Mouse (Mus musculus): ENCODE measurements around the gene Ptbp1. TPM values are rescaled to one million over a fixed set of nuclear protein-coding genes. Genes with fewer than 3 reads are reported as not detected.

Ptbp1 gene
- polyA plus RNA-seq (2015; fragmentation: Nextera tagmentation; extraction: Ambion mirVana): 307 and 314 TPM in 2 replicates

GRCm38 (mm10) chr10:79853860-79854795 is at the start of gene Ptbp1:
Gene Ptbp1 (plus strand): TSS chr10:79854427.
- peak within 1 kb of the TSS; percentile 100 for H3K9ac ChIP-seq
- peaks cover 5% of the 10 kb centered on the region for H3K36me3 ChIP-seq
- peaks cover 62% of the 10 kb centered on the region for H3K4me1 ChIP-seq (replicated peaks)
- peak within 1 kb of the TSS; percentile 97 for H3K4me3 ChIP-seq (replicated peaks)
- no peaks in the 10 kb centered on the region for H3K9me3 ChIP-seq
- ATAC-seq: peak; percentile 89
- no peaks in the 10 kb centered on the region for H3K27me3 ChIP-seq (replicated peaks)
- H3K4me2 ChIP-seq (replicated peaks): peak within 1 kb of the TSS; percentile 79
- H3K27ac ChIP-seq: peak within 1 kb of the TSS; percentile 100
- WGBS: under 1% methylated on average over 75 of the region's 75 CpGs

- no peak for ATAC-seq
- no peak overlapping the region for H3K4me2 ChIP-seq (replicated peaks)
- 51% methylated on average over 11 of the region's 11 CpGs for WGBS
These were observed 48.6 kb upstream of the Ptbp1 start for GRCm38 (mm10) chr10:79805636-79806035.

DNA sequence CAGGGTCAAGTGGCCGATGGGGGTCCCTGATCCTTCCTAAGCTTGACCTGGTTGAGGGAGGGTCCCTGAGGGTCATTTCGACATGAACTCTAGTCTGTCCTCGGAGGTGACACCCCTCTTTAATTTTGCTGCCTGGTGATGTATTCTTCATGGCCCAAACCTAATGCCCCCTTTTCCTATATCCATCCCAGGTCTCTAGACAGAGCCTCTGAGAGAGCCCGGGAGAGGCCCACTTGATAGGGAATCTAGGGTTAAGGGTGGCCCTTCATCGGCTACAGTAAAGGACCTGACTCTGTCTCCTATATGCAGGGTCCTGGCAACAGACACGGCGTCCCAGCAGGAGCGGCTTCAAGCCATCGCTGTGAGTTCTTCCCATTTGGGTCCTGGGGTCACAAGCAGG is 47.9 kb upstream of the Ptbp1 start:
- H3K4me2 ChIP-seq (replicated peaks): no peak overlapping the region
- H3K27me3 ChIP-seq (replicated peaks): no peaks in the 10 kb centered on the region
- WGBS: 92% methylated on average over 9 of the region's 9 CpGs
- H3K36me3 ChIP-seq: 0 out of 2 replicates have a peak, but pooled peaks cover 4% of the 10 kb centered on the region
- no peak overlapping the region for H3K9ac ChIP-seq
- no peak overlapping the region for H3K4me3 ChIP-seq (replicated peaks)
- ATAC-seq: no peak
- H3K4me1 ChIP-seq (replicated peaks): peaks cover 46% of the 10 kb centered on the region
- H3K9me3 ChIP-seq: no peaks in the 10 kb centered on the region
- no peak overlapping the region for H3K27ac ChIP-seq

More at GRCm38 (mm10) chr10:79805636-79806035, 48.6 kb upstream of the Ptbp1 start:
- H3K4me1 ChIP-seq (replicated peaks): peaks cover 46% of the 10 kb centered on the region
- H3K4me3 ChIP-seq (replicated peaks): no peak overlapping the region
- no peak overlapping the region for H3K9ac ChIP-seq
- H3K9me3 ChIP-seq: no peaks in the 10 kb centered on the region
- H3K27me3 ChIP-seq (replicated peaks): no peaks in the 10 kb centered on the region
- no peak overlapping the region for H3K27ac ChIP-seq
- H3K36me3 ChIP-seq: 0 out of 2 replicates have a peak, but pooled peaks cover 4% of the 10 kb centered on the region

DNA sequence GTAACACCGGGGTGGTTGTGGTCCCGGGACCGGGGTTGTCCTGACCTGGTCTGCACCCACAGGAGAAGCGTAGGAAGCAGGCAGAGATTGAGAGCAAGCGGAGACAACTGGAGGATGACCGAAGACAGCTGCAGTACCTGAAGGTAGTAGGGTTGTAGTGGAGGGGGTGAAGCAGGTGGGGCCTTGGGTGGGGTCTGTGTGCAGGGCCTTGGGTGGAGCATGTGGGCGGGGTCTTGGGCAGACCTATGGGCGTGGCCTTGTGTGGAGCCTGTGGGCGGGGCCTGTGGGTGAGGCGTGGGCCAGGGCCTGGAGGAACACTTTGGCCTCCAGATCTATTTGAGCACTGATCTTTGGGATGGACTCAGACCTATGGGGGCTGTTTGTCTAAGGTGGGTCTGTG is 47.3 kb upstream of the Ptbp1 start:
- no peak overlapping the region for H3K4me2 ChIP-seq (replicated peaks)
- H3K9ac ChIP-seq: no peak overlapping the region
- no peak overlapping the region for H3K27ac ChIP-seq
- ATAC-seq: peak; percentile 30; the same call in 1 of the 2 replicates
- no peaks in the 10 kb centered on the region for H3K9me3 ChIP-seq
- peaks cover 47% of the 10 kb centered on the region for H3K4me1 ChIP-seq (replicated peaks)
- 0 out of 2 replicates have a peak, but pooled peaks cover 4% of the 10 kb centered on the region for H3K36me3 ChIP-seq
- WGBS: 68% methylated on average over 10 of the region's 10 CpGs
- no peak overlapping the region for H3K4me3 ChIP-seq (replicated peaks)
- H3K27me3 ChIP-seq (replicated peaks): no peaks in the 10 kb centered on the region

- Histone ChIP-seq H3K4me2 (replicated peaks) (no peak overlapping the region), H3K27me3 (replicated peaks) (no peaks in the 10 kb centered on the region), H3K4me1 (replicated peaks) (peaks cover 40% of the 10 kb centered on the region), H3K9me3 (no peaks in the 10 kb centered on the region), H3K4me3 (replicated peaks) (no peak overlapping the region), H3K27ac (no peak overlapping the region), H3K36me3 (0 out of 2 replicates have a peak, but pooled peaks cover 6% of the 10 kb centered on the region), H3K9ac (no peak overlapping the region)
- ATAC-seq: no peak
- 60% methylated on average over 11 of the region's 11 CpGs for WGBS
These were observed 46.4 kb upstream of the Ptbp1 start for GRCm38 (mm10) chr10:79807826-79808225.

DNA sequence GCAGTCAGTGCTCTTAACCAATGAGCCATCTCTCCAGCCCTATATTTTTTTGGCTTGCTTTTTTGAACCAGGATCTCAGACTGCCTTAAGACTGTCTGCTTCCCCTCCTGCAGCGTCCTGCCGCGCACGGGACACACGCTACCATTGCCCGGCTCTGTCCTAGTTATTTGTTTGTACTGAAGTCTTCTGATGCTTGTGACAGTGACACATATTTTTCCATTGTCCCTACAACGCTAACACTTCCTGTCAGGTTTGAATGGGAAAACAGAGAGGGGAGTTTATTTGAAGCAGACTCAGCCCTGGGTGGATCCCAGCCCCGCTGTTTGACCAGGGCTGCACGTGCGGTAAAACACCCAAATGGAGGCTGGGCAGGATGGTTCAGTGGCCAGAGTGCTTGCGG is 45.5 kb upstream of the Ptbp1 start:
- 90% methylated on average over 11 of the region's 11 CpGs for WGBS
- Histone ChIP-seq H3K4me1 (replicated peaks) (peaks cover 33% of the 10 kb centered on the region), H3K36me3 (0 out of 2 replicates have a peak, but pooled peaks cover 6% of the 10 kb centered on the region), H3K27me3 (replicated peaks) (no peaks in the 10 kb centered on the region), H3K9ac (no peak overlapping the region), H3K4me2 (replicated peaks) (no peak overlapping the region), H3K9me3 (no peaks in the 10 kb centered on the region), H3K27ac (no peak overlapping the region), H3K4me3 (replicated peaks) (no peak overlapping the region)
- no peak for ATAC-seq

- WGBS: 35% methylated on average over 15 of the region's 15 CpGs
These were observed 42.2 kb upstream of the Ptbp1 start for GRCm38 (mm10) chr10:79811736-79812637.

GRCm38 (mm10) chr10:79814271-79814842 is 39.9 kb upstream of the Ptbp1 start:
- peaks cover 27% of the 10 kb centered on the region; the same call in 1 of the 2 replicates for H3K4me1 ChIP-seq (replicated peaks)
- H3K27me3 ChIP-seq (replicated peaks): no peaks in the 10 kb centered on the region
- no peak overlapping the region for H3K4me3 ChIP-seq (replicated peaks)
- 0 out of 2 replicates have a peak overlapping the region, but pooled peaks have one; percentile 28 for H3K27ac ChIP-seq
- H3K36me3 ChIP-seq: 0 out of 2 replicates have a peak, but pooled peaks cover 18% of the 10 kb centered on the region
- H3K9ac ChIP-seq: 0 out of 2 replicates have a peak overlapping the region, but pooled peaks have one; percentile 11
- peak; percentile 57 for ATAC-seq
- 0 out of 2 replicates have a peak overlapping the region, but pooled peaks have one; percentile 11 for H3K4me2 ChIP-seq (replicated peaks)
- WGBS: 77% methylated on average over 5 of the region's 5 CpGs
- no peaks in the 10 kb centered on the region for H3K9me3 ChIP-seq

More at GRCm38 (mm10) chr10:79811736-79812637, 42.2 kb upstream of the Ptbp1 start:
- Histone ChIP-seq H3K27ac (no peak overlapping the region), H3K27me3 (replicated peaks) (no peaks in the 10 kb centered on the region), H3K36me3 (0 out of 2 replicates have a peak, but pooled peaks cover 17% of the 10 kb centered on the region), H3K9ac (no peak overlapping the region), H3K9me3 (no peaks in the 10 kb centered on the region), H3K4me2 (replicated peaks) (no peak overlapping the region), H3K4me1 (replicated peaks) (peaks cover 18% of the 10 kb centered on the region; the same call in 1 of the 2 replicates), H3K4me3 (replicated peaks) (no peak overlapping the region)
- ATAC-seq: peak; percentile 25

GRCm38 (mm10) chr10:79815671-79816494 is 38.3 kb upstream of the Ptbp1 start:
- no peak overlapping the region for H3K4me2 ChIP-seq (replicated peaks)
- peaks cover 38% of the 10 kb centered on the region for H3K4me1 ChIP-seq (replicated peaks)
- H3K36me3 ChIP-seq: 0 out of 2 replicates have a peak, but pooled peaks cover 16% of the 10 kb centered on the region
- 83% methylated on average over 12 of the region's 12 CpGs for WGBS
- H3K27me3 ChIP-seq (replicated peaks): no peaks in the 10 kb centered on the region
- ATAC-seq: no peak
- H3K27ac ChIP-seq: no peak overlapping the region
- H3K9me3 ChIP-seq: no peaks in the 10 kb centered on the region
- no peak overlapping the region; the same call in 1 of the 2 replicates for H3K9ac ChIP-seq
- no peak overlapping the region for H3K4me3 ChIP-seq (replicated peaks)

DNA sequence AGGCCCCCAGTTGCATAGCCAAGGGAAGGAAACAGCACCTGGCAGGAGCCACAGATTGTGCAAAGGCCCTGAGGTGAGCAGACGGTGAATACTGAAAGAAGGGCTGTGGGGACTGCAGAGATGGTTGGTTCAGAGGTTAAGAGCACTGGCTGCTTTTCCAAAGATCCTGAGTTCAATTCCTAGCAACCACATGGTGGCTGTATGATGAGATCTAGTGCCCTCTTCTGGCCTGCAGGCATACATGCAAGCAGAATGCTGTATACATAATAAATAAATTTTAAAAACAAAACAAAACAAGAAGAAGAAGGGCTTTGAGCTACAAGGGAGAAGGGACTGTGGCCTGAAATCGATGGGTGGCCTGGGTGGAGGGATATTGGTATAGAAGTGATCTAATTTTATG is 37.1 kb upstream of the Ptbp1 start:
- Histone ChIP-seq H3K27ac (no peak overlapping the region), H3K27me3 (replicated peaks) (no peaks in the 10 kb centered on the region), H3K9ac (no peak overlapping the region), H3K36me3 (0 out of 2 replicates have a peak, but pooled peaks cover 16% of the 10 kb centered on the region), H3K4me3 (replicated peaks) (no peak overlapping the region), H3K4me2 (replicated peaks) (no peak overlapping the region), H3K4me1 (replicated peaks) (peaks cover 33% of the 10 kb centered on the region), H3K9me3 (no peaks in the 10 kb centered on the region)
- 75% methylated on average over 2 of the region's 2 CpGs for WGBS
- no peak for ATAC-seq

DNA sequence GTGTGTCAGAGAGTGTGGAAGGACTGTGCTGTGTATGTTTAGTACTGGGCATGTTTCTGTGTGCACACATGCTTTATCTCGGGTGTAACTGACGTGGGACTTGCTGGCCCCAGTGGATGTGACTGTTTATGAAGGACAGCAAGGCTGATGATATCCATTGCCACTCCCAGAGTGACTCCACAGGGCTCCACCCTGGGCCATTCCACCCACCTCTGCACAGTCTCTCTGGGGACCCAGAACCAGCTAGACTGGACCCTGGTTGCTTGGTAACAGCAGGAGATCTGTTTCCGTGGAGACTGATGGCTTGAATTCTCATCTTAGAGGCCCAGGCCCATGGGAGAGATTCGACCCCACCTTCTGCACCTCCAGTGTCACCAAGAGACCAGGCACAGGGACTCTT is 36.0 kb upstream of the Ptbp1 start:
- no peak overlapping the region for H3K27ac ChIP-seq
- H3K9ac ChIP-seq: no peak overlapping the region
- peaks cover 36% of the 10 kb centered on the region for H3K4me1 ChIP-seq (replicated peaks)
- no peaks in the 10 kb centered on the region for H3K27me3 ChIP-seq (replicated peaks)
- 0 out of 2 replicates have a peak, but pooled peaks cover 14% of the 10 kb centered on the region for H3K36me3 ChIP-seq
- no peak overlapping the region for H3K4me3 ChIP-seq (replicated peaks)
- no peaks in the 10 kb centered on the region for H3K9me3 ChIP-seq
- 55% methylated on average over 4 of the region's 4 CpGs for whole genome bisulfite sequencing
- no peak overlapping the region for H3K4me2 ChIP-seq (replicated peaks)
- no peak for ATAC-seq
